Mouse (Mus musculus): Measurements from ENCODE around the gene Slc13a5.

The Slc13a5 gene

GRCm38 (mm10) chr11:72266960-72267560 lies at the start of gene Slc13a5:
Gene Slc13a5 (minus strand): TSS chr11:72267222.
- no peak for DNase-seq (ENCODE audit: extremely low spot score, low spot score)

GRCm38 (mm10) chr11:72314151-72314895 lies 47.3 kb upstream of the Slc13a5 start, which contains the start of gene Fbxo39:
Gene Fbxo39 (plus strand): TSS chr11:72314444.
- DNase-seq (ENCODE audit: extremely low spot score, low spot score) = no peak

- no peak for DNase-seq (ENCODE audit: extremely low spot score, low spot score)
These were observed 44.5 kb upstream of the Slc13a5 start for GRCm38 (mm10) chr11:72311355-72312001.

GRCm38 (mm10) chr11:72310491-72310890 lies 43.5 kb upstream of the Slc13a5 start:
- DNase-seq (ENCODE audit: extremely low spot score, low spot score) = no peak

- no peak for DNase-seq (ENCODE audit: extremely low spot score, low spot score)
These were observed 42.0 kb upstream of the Slc13a5 start for GRCm38 (mm10) chr11:72308982-72309381.

- no peak for DNase-seq (ENCODE audit: extremely low spot score, low spot score)
These were observed 40.4 kb upstream of the Slc13a5 start for GRCm38 (mm10) chr11:72307461-72307860.

GRCm38 (mm10) chr11:72302230-72302629 lies 35.2 kb upstream of the Slc13a5 start:
- no peak for DNase-seq (ENCODE audit: extremely low spot score, low spot score)

- no peak for DNase-seq (ENCODE audit: extremely low spot score, low spot score)
These were observed 34.3 kb upstream of the Slc13a5 start, which contains the start of gene Xaf1 for GRCm38 (mm10) chr11:72301334-72301733. Gene Xaf1 (plus strand): TSS chr11:72301629.

GRCm38 (mm10) chr11:72293116-72293515 lies 26.1 kb upstream of the Slc13a5 start:
- no peak for DNase-seq (ENCODE audit: extremely low spot score, low spot score)

GRCm38 (mm10) chr11:72287543-72287942 lies 20.5 kb upstream of the Slc13a5 start:
- no peak for DNase-seq (ENCODE audit: extremely low spot score, low spot score)

- DNase-seq (ENCODE audit: extremely low spot score, low spot score) = no peak
These were observed 20.1 kb upstream of the Slc13a5 start for GRCm38 (mm10) chr11:72287126-72287525.

- DNase-seq (ENCODE audit: extremely low spot score, low spot score) = no peak
These were observed 19.6 kb upstream of the Slc13a5 start for GRCm38 (mm10) chr11:72286651-72287050.

GRCm38 (mm10) chr11:72285971-72286480 lies 19.0 kb upstream of the Slc13a5 start:
- no peak for DNase-seq (ENCODE audit: extremely low spot score, low spot score)

- DNase-seq (ENCODE audit: extremely low spot score, low spot score) = no peak
These were observed 17.6 kb upstream of the Slc13a5 start for GRCm38 (mm10) chr11:72284532-72285182.

GRCm38 (mm10) chr11:72283486-72284224 lies 16.6 kb upstream of the Slc13a5 start:
- DNase-seq (ENCODE audit: extremely low spot score, low spot score) = no peak

GRCm38 (mm10) chr11:72281852-72282400 lies 14.9 kb upstream of the Slc13a5 start:
- DNase-seq (ENCODE audit: extremely low spot score, low spot score) = no peak

GRCm38 (mm10) chr11:72281143-72281851 lies 14.3 kb upstream of the Slc13a5 start:
- no peak for DNase-seq (ENCODE audit: extremely low spot score, low spot score)

GRCm38 (mm10) chr11:72273341-72273740 lies 6.3 kb upstream of the Slc13a5 start:
- DNase-seq (ENCODE audit: extremely low spot score, low spot score) = no peak

- no peak for DNase-seq (ENCODE audit: extremely low spot score, low spot score)
These were observed 4.7 kb upstream of the Slc13a5 start for GRCm38 (mm10) chr11:72271761-72272160.
